Mouse (Mus musculus): ENCODE measurements around the gene Tnfrsf18. TPM values are rescaled to one million over a fixed set of nuclear protein-coding genes. Genes with fewer than 3 reads are reported as not detected.

Tnfrsf18 gene
- polyA plus RNA-seq, 1 experiment: 7.9 TPM

DNA sequence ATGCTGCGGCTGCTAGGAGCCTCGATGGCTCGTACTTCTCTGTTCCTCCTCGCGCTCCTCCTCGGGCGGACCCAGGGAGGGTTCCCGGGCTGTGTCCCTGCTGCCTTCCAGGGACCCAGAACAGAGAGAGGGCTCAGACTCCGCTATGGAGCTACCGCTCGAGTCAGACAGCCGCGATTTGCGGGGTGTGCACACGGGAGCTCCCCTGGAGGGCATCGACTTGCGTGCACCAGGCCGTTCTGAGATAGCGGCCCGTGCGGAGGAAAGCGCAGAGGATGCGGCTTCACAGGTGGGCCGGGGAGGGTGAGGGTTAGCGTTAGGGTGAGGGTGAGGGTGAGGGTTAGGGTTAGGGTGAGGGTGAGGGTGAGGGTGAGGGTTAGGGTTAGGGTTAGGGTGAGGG lies 8.9 kb downstream of the Tnfrsf18 start:
- peaks cover 9% of the 10 kb centered on the region for H3K4me1 ChIP-seq (ENCODE audit: control insufficient read depth, insufficient read depth, low read length)
- no peak overlapping the region for H3K4me3 ChIP-seq (replicated peaks; ENCODE audit: control insufficient read depth, low read depth, low read length)
- WGBS: 6% methylated on average over 25 of the region's 25 CpGs

DNA sequence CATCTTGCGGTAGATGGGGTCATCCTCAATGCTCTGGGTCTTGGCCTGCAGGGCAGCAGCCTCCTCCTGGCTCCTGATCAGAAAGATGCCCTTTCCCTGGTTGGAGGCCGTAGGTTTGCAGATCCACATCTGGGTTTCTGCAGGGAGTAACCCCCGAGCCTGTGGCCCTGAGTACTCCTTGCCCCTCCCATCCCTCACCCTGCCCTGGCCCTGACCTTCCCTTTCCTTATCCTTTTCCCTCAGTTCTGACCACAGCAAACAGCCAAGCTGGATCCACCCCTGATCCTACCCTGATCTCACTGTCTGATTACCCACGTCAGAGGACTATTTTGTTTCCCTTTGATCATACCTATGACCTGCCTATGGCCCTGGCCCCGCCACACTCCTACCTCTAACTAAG lies 18.8 kb downstream of the Tnfrsf18 start:
- no peak overlapping the region for H3K27ac ChIP-seq (ENCODE audit: control insufficient read depth, insufficient read depth, low read depth, low read length, poor library complexity)
- TF ChIP-seq CTCF (IDR thresholded peaks at IDR 0.05; ENCODE audit: control insufficient read depth, insufficient read depth, low read length): 0 out of 2 replicates have a peak, but pooled peaks have one; percentile 0
- TF ChIP-seq POLR2A (IDR thresholded peaks at IDR 0.05; ENCODE audit: borderline replicate concordance, control insufficient read depth, low read depth, low read length): no peak
- H3K4me3 ChIP-seq (replicated peaks; ENCODE audit: control insufficient read depth, low read depth, low read length): no peak overlapping the region
- 64% methylated on average over 5 of the region's 5 CpGs for WGBS
- H3K4me1 ChIP-seq (ENCODE audit: control insufficient read depth, insufficient read depth, low read length): no peaks in the 10 kb centered on the region

More for the DNA sequence above, 8.9 kb downstream of the Tnfrsf18 start:
- no peak overlapping the region for H3K27ac ChIP-seq (ENCODE audit: control insufficient read depth, insufficient read depth, low read depth, low read length, poor library complexity)
- no peak for TF ChIP-seq POLR2A (IDR thresholded peaks at IDR 0.05; ENCODE audit: borderline replicate concordance, control insufficient read depth, low read depth, low read length)
- TF ChIP-seq CTCF (IDR thresholded peaks at IDR 0.05; ENCODE audit: control insufficient read depth, insufficient read depth, low read length): no peak

DNA sequence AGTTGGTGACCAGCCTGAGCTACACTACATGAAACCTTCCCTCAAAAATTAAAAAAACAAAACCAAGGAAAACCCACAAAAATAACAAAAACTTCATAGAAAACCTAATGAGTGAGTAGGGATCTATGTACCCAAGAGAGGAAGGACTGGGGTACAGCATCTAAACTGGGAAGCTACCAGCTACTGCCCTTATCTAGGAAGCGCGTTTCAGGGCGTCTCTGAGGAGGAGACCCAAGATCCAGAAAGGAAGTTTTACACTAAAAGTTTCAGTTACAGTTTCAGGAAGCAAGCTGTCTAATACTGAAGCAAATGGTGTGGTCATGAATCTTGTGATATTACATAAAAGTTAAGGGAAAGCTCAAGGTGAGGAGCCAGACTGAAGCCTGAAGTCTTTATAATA lies 23.8 kb downstream of the Tnfrsf18 start:
- WGBS: 6% methylated on average over 3 of the region's 3 CpGs
- TF ChIP-seq CTCF (IDR thresholded peaks at IDR 0.05; ENCODE audit: control insufficient read depth, insufficient read depth, low read length) (no peak), POLR2A (IDR thresholded peaks at IDR 0.05; ENCODE audit: borderline replicate concordance, control insufficient read depth, low read depth, low read length) (no peak)
- no peaks in the 10 kb centered on the region for H3K4me1 ChIP-seq (ENCODE audit: control insufficient read depth, insufficient read depth, low read length)
- H3K4me3 ChIP-seq (replicated peaks; ENCODE audit: control insufficient read depth, low read depth, low read length): no peak overlapping the region
- no peak overlapping the region for H3K27ac ChIP-seq (ENCODE audit: control insufficient read depth, insufficient read depth, low read depth, low read length, poor library complexity)

DNA sequence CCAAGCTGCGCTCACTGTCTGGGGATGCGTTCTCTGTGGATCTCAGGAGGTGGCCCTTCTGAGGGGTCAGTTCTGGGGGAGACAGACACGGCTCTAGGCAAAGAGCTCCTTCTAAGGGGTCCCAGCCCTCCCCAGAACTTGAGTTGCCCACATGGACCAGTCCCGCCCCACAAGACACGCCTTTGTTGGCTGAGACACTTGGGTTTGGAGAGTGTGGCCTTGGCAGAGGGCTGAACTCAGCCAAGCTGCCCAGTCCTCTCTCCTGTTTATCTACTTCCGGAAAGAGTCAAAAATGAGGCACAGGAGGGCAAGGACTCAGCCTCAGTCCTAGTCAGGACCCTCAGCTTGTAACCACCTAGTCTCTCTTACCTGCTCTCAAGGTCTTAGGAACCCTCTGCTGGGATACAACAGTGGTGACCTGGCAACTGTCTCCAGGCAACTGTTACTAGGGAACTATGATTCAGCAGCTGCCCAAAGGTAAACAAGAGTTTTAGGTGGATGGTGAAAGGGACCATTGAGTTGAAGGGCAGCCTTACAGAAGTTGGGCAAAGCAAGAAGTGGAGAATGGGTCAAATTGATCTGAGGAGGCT lies 24.5 kb downstream of the Tnfrsf18 start:
- H3K27ac ChIP-seq (ENCODE audit: control insufficient read depth, insufficient read depth, low read depth, low read length, poor library complexity): no peak overlapping the region
- 64% methylated on average over 6 of the region's 6 CpGs for WGBS
- TF ChIP-seq POLR2A (IDR thresholded peaks at IDR 0.05; ENCODE audit: borderline replicate concordance, control insufficient read depth, low read depth, low read length) (no peak), CTCF (IDR thresholded peaks at IDR 0.05; ENCODE audit: control insufficient read depth, insufficient read depth, low read length) (no peak)

DNA sequence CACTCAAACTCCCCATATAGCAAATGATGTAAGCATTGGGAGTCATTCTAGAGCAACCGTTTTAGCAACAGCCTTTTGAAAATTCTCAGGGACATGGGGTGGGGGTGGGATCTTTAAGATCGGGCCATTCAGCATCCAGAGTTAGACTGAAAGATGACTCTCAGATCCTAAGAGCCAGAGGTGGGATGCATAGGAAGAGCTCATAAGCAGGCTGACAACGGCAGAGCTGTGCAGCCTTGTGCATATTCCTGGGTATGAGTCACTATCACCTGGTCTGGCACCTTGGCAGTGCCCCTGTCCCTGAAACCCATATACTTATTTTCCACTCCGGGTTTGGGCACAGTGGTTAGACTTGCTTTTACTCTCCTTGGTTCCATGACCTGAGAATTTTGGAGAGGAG lies 27.1 kb downstream of the Tnfrsf18 start:
- 85% methylated on average over 4 of the region's 4 CpGs for WGBS
- TF ChIP-seq POLR2A (IDR thresholded peaks at IDR 0.05; ENCODE audit: borderline replicate concordance, control insufficient read depth, low read depth, low read length) (no peak), CTCF (IDR thresholded peaks at IDR 0.05; ENCODE audit: control insufficient read depth, insufficient read depth, low read length) (no peak)
- no peak overlapping the region for H3K4me3 ChIP-seq (replicated peaks; ENCODE audit: control insufficient read depth, low read depth, low read length)
- no peaks in the 10 kb centered on the region for H3K4me1 ChIP-seq (ENCODE audit: control insufficient read depth, insufficient read depth, low read length)
- H3K27ac ChIP-seq (ENCODE audit: control insufficient read depth, insufficient read depth, low read depth, low read length, poor library complexity): no peak overlapping the region

More for the DNA sequence above, 24.5 kb downstream of the Tnfrsf18 start:
- Histone ChIP-seq H3K4me3 (replicated peaks; ENCODE audit: control insufficient read depth, low read depth, low read length) (no peak overlapping the region), H3K4me1 (ENCODE audit: control insufficient read depth, insufficient read depth, low read length) (no peaks in the 10 kb centered on the region)

DNA sequence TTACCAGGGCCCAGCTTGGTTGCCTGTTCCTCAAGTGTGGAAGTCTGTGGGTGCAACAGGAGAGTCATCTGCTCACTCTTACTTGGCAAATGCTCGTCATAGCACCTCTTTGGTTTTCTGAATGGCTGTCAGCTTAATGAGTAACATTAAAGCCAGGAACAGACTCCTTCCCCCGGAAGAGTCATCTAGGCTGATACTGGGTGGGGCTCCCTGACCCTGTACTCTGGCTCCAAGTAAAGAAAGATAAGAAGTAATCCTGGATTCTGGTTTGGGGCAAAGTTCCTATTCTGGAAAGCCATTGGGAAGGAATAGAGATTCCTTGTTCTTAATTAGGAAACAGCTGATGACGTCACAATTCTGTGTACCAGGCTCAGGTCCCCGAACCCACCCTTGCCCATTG lies 28.2 kb downstream of the Tnfrsf18 start:
- Histone ChIP-seq H3K4me3 (replicated peaks; ENCODE audit: control insufficient read depth, low read depth, low read length) (no peak overlapping the region), H3K4me1 (ENCODE audit: control insufficient read depth, insufficient read depth, low read length) (no peaks in the 10 kb centered on the region), H3K27ac (ENCODE audit: control insufficient read depth, insufficient read depth, low read depth, low read length, poor library complexity) (no peak overlapping the region)
- 79% methylated on average over 4 of the region's 4 CpGs for WGBS
- no peak for TF ChIP-seq CTCF (IDR thresholded peaks at IDR 0.05; ENCODE audit: control insufficient read depth, insufficient read depth, low read length)
- no peak for TF ChIP-seq POLR2A (IDR thresholded peaks at IDR 0.05; ENCODE audit: borderline replicate concordance, control insufficient read depth, low read depth, low read length)

DNA sequence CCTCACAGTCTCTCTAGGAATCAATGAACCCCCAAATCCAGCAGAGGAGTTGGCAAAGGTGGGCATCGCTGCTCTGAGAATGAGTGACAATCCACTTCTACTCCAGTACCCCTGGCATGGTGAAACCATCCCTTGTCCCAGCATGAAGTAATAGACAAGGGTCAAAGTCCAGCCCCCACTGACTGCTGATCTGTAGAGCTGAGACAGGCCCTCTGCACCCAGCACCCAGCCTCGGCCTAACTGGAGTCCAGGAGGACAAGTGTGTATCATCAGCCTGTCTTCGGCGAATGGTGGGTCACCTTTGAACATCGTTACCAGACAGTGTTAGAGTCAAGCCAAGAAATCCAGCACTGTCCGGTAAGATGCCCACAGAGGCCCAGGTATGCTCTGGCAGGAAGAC lies 28.6 kb downstream of the Tnfrsf18 start:
- H3K4me3 ChIP-seq (replicated peaks; ENCODE audit: control insufficient read depth, low read depth, low read length): no peak overlapping the region
- H3K4me1 ChIP-seq (ENCODE audit: control insufficient read depth, insufficient read depth, low read length): no peaks in the 10 kb centered on the region
- H3K27ac ChIP-seq (ENCODE audit: control insufficient read depth, insufficient read depth, low read depth, low read length, poor library complexity): no peak overlapping the region
- no peak for TF ChIP-seq CTCF (IDR thresholded peaks at IDR 0.05; ENCODE audit: control insufficient read depth, insufficient read depth, low read length)
- no peak for TF ChIP-seq POLR2A (IDR thresholded peaks at IDR 0.05; ENCODE audit: borderline replicate concordance, control insufficient read depth, low read depth, low read length)
- whole genome bisulfite sequencing: 89% methylated on average over 6 of the region's 6 CpGs

DNA sequence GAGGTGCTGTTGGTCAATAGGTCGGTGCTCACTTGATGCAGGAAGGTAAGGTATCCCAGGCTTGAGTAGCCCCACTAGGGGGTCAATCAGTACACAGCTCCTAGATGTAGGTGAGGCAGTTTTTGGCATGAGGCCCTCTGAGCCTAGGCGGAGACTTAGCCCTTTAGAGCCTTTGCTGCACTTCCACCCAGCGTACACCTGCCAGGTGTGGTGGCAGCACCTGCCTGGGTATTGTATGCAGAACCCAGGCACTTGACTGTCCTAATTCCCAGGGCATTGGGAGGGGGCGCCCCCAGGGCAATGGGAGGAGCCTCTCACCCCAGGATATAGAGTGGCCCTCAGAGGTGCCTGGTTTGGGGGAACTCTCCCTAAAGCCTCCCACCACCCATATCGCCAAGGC lies 29.2 kb downstream of the Tnfrsf18 start:
- Histone ChIP-seq H3K4me3 (replicated peaks; ENCODE audit: control insufficient read depth, low read depth, low read length) (no peak overlapping the region), H3K4me1 (ENCODE audit: control insufficient read depth, insufficient read depth, low read length) (no peaks in the 10 kb centered on the region), H3K27ac (ENCODE audit: control insufficient read depth, insufficient read depth, low read depth, low read length, poor library complexity) (no peak overlapping the region)
- TF ChIP-seq CTCF (IDR thresholded peaks at IDR 0.05; ENCODE audit: control insufficient read depth, insufficient read depth, low read length) (no peak), POLR2A (IDR thresholded peaks at IDR 0.05; ENCODE audit: borderline replicate concordance, control insufficient read depth, low read depth, low read length) (no peak)
- 85% methylated on average over 5 of the region's 5 CpGs for WGBS

DNA sequence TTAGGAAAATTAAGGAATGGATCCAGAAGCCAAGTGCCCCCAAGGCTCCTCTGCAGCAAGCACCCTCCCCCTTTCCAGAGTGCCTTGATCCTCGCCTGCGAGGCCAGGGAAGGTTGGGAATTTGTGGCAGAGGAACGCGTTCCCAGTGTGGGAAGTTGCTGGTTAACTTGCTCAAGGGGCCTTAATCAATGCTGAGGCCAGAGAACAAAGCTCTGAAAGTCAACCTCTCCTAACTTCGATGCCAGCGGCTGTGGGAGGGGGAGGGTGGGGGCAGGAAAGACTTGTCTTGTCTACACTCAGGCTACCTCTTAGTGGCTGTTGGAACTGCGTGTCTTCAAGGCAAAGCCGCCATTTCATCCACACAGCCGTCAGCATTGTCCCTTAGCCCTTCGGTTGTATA lies 31.7 kb downstream of the Tnfrsf18 start:
- Histone ChIP-seq H3K4me1 (ENCODE audit: control insufficient read depth, insufficient read depth, low read length) (no peaks in the 10 kb centered on the region), H3K4me3 (replicated peaks; ENCODE audit: control insufficient read depth, low read depth, low read length) (no peak overlapping the region), H3K27ac (ENCODE audit: control insufficient read depth, insufficient read depth, low read depth, low read length, poor library complexity) (no peak overlapping the region)
- no peak for TF ChIP-seq POLR2A (IDR thresholded peaks at IDR 0.05; ENCODE audit: borderline replicate concordance, control insufficient read depth, low read depth, low read length)
- no peak for TF ChIP-seq CTCF (IDR thresholded peaks at IDR 0.05; ENCODE audit: control insufficient read depth, insufficient read depth, low read length)
- 82% methylated on average over 10 of the region's 10 CpGs for WGBS
